Mouse (Mus musculus) frontal cortex, postnatal 25 days (tissue): ENCODE results near the gene Rpp14.

Experiments
- DNase-seq, 2 experiments: peaks; one replicate each; pipeline ENCODE4 v3.0.0; 2022; ENCODE audit warnings: low spot score in 2 of 2

Rpp14 gene

GRCm38 (mm10) chr14:8080165-8080679 lies at the start of gene Rpp14:
Gene Rpp14, plus strand, starts transcription at chr14:8080367.
- peak; percentile 96 to 98 for DNase-seq

GRCm38 (mm10) chr14:8030535-8030934 lies 49.6 kb upstream of the Rpp14 start:
- DNase-seq: no peak

DNA sequence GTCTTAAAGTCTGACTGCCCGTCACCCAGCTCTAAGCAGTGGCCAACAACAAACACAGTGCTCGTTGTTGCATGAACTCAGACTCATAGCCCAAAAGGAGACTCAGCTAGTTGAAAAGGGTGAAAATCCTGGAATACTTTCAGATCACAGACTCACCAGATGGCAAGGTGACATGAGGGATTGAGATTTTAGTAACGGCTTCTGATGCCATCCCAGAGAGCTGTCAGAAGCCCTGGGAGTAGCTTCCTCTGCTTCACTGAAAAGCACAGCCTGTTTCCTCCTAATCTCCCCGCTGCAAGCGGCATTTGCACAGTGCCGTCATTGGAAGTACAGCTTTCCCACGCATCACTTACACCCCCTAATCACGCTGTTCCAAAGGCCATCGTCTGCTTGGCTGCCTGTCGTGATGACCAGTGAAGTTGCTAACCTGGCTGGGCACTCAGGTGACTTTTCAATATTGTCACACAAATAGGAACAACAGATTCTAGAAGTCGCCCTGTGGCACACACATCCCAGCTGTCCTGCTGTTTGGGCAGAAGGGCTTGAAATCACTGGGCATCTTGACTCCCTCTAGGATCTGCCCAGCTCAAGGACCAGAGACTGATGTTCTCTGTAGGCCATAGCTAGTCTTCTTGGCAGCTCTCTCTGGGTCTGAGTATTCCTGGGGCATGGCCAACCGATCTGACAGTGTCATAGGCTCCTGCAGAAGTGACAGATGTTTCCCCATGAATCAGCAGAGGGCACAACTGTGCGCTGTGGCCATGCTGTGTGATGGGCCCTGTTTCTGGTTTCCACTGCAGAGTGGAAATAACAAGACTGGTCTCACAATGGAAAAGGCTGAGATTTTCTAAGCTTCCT lies 47.9 kb upstream of the Rpp14 start:
- no peak for DNase-seq

DNA sequence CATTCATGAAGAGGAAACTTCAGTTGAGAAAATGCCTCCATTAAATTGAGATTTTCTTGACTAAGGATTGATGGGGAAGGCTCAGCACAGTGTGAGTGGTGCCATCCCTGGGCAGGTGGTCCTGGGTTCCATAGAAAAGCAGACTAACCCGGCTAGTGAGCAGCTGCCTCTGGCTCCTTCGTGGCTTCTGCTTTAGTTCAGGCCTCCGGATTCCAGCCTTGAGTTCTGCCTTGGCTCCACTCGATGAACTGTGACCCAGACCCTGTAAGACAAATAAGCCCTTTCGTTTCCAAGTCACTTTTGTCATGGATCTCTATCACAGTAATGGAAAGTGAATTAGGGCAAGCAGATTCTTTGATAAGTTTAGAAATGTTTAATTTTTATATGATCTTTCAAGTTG lies 45.6 kb upstream of the Rpp14 start:
- DNase-seq: no peak

DNA sequence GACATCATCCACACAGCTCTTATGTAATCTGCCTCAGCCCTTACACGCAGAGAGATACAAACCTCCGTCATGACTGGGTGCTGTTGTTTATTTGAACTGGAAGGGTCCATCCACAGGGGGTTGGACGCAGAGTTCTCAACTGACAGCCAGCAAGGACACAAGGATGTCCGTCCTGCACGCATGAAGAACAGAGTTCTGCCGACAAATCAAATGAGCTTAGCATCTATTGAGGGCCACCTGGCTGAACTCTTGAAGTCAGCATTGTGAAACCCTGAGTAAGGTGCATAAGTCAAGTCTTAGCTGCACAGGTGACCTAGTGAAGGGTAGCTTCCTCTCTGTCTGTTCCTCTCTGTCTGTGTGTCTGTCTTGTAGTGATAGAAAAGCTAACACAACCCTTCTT lies 44.2 kb upstream of the Rpp14 start:
- no peak for DNase-seq

DNA sequence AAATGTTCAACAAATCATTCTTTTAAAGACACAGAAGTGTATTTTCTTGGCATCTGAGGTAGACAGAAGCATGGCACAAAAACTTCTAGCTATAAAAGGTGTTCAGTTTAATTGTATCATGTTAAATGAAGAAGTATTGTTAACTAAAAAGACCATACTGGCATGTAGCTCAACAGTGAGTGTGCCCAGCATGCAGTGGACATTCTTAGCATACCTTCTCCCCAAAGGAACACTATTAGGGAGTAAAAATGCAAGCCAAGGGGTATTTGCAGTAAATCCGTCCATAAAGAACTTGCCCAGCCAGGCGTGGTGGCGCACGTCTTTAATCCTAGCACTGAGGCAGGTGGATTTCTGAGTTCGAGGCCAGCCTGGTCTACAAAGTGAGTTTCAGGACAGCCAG lies 43.8 kb upstream of the Rpp14 start:
- no peak for DNase-seq

- DNase-seq: no peak
Measured at GRCm38 (mm10) chr14:8038150-8038549, 42.0 kb upstream of the Rpp14 start.

DNA sequence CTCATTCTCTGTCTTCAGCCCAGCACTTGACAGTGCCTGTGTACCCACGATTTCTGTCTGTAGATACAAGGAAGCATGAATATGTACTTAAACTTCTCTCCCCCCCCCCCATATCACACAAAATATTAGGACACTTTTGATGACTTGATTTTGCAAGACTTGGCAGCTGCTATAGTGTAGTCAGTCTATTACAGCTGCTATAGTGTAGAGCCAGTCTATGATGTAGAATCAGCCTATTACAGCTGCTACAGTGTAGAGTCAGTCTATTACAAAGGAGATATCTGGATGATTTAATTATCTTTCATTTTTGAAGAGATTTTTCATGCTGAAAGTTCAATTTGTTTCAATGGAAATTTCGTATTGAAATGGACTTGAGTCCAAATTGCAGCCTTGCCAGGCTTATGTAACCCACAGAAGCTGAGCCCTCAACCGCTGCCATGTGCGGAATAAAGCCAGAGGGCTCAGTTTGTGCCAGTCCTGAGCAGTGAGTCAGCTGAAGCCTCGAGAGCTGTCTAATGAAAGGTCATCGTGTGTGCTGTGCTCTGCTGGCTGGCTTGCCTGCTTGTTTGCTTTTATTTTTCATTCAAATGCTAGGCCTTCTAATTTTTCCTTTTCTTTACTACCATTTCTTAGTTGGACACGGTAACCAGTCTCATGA lies 41.2 kb upstream of the Rpp14 start:
- DNase-seq: no peak

DNA sequence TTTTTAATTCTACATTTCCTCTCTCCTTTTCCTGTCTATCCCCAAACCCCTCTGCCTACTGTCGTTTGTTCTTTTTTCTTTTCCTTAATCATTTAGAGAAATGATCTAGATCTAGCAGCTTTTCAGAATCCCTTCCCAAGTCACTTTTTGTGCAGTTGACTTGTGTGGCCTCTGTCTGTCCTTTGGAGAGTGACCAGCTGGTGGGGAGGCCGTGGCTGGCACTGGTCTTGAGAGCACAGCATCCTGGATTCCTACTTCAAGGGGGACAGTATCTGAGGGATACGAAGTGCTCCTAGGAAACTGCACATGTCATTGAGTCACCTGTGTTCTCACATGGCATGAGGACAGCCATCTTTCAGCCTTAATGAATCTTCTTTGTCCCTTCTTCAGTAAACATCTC lies 40.0 kb upstream of the Rpp14 start:
- no peak for DNase-seq

DNA sequence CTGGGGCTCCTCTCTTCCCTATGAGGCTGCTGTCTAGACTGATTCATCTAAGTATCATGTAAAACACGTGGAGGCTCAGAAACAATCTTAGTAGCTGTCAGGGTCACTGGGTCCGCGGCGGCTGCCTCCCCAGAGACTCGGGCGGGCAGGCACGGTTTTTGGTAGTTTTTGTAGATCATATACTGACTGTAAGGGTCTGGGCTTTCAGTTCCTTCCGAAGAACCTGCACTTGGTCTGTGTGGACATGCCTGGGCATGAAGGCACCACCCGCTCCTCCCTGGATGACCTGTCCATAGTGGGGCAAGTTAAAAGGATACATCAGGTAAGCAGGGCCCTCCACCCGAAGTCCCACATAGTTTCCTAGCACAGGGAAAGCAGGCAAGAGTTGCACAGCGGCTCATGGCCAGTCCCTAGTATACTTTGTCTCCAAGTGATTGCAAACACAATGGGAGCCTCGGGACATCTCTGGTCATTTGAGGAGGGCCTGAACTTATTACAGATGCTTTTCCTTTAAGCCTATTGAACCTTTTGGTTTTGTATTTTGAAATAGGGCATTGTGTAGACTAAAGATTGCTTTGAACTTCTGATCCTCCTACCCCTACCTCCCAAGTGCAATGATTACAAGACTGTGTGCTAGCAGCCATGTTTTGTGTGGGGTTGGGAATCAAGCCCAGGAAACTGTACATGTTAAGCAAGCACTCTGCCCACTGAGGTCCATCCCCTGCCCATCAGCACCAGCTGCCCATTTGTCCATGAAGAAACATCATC lies 39.1 kb upstream of the Rpp14 start:
- no peak for DNase-seq

- no peak for DNase-seq
Measured at GRCm38 (mm10) chr14:8042120-8042519, 38.0 kb upstream of the Rpp14 start.

GRCm38 (mm10) chr14:8042577-8042976 lies 37.6 kb upstream of the Rpp14 start:
- DNase-seq: no peak

- DNase-seq: no peak
Measured at GRCm38 (mm10) chr14:8044330-8044729, 35.8 kb upstream of the Rpp14 start.

- no peak for DNase-seq
Measured at GRCm38 (mm10) chr14:8044786-8045185, 35.4 kb upstream of the Rpp14 start.

GRCm38 (mm10) chr14:8045187-8045846 lies 34.9 kb upstream of the Rpp14 start:
- DNase-seq: no peak

GRCm38 (mm10) chr14:8046839-8047238 lies 33.3 kb upstream of the Rpp14 start:
- DNase-seq: no peak

DNA sequence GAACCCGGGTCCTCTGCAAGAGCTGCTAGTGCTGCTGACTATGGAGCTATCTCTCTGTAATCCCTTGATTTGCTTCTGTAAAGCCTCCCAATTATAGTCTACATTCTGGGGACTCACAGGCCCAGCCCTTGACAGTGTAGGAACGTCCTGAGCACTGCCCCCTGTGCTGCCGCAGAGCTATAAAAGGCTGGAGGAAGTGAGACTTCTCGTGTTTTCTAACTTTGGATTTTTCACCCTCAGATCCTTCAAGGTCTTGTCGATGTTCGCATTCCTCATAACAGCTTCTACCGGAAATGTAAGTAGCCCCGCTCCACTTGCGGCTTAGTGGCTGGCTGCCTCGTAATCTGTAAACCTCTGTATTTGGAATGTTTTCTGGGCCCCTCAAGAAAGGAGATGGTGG lies 30.8 kb upstream of the Rpp14 start:
- no peak for DNase-seq

DNA sequence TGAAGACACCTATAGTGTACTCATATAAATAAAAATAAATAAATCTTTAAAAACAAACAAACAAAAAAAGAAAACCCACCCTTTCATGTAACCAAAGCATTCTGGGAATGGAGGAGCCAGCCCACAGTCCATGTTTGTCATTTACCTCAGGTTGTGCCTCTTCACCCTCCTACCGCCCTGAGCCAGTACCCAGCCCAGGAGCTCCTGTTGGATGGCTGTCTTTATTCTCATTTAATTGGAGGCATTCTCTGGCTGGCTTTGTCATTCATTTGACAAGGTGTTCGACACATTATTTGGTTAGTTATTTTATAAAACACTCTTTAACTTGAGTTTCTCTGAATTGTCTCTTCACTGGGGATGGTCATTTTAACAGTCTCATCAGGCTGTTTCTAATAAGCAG lies 28.3 kb upstream of the Rpp14 start:
- DNase-seq: no peak

DNA sequence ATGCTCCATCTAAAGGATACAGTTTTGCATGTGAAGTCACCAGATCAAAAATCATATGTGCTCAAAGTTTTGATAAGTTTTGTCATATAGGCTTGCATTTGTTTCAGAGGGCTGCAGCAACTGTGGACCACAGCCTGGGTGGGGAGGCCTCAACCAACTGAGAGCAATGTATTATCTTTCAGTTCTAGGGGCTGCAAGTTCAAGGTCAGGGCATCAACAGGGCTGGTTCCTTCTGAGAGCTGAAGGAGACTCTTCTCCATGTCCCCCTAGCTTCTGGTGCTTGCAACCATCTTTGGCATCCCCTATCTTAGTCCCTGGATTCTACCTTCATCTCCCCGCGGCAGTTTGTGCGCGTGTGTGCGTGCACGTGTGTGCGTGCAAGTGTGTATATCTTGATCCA lies 27.5 kb upstream of the Rpp14 start:
- no peak for DNase-seq

DNA sequence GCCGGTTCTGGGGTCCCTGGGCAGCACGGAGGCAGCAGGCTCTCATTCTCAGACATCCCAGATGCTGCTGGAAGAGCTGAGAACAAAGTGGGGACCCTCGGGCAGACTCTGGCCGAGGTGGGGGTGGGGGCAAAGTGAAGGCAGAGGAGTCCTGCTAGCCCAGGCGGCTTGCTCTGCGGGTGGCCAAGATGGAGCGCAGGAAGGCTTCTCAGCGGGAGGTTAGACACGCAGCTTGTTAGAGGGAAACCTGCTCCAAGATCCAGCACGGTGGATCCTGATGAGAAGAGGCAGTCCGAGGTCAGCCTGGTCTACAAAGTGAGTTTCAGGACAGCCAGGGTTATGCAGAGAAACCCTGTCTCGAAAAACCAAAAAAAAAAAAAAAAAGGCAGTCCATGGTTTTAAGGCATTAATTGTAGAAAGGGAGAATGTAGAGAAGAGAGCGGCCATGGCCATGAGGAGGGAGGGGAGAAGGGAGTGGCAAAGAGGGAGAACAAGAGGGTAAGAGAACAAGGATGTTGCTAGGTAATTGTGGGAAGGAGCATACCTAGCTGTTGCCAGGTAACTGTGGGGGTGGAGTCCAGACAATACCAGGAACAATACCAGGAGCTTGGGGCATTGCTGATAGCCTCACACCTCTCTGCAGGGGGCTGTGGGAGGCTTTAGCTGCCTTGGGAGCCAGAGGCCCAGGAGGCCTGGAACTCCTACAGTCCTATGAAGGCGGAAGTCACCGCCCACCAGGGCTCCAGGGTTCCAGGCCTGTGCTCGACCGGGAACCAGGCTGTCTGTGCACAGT lies 25.7 kb upstream of the Rpp14 start:
- no peak for DNase-seq

DNA sequence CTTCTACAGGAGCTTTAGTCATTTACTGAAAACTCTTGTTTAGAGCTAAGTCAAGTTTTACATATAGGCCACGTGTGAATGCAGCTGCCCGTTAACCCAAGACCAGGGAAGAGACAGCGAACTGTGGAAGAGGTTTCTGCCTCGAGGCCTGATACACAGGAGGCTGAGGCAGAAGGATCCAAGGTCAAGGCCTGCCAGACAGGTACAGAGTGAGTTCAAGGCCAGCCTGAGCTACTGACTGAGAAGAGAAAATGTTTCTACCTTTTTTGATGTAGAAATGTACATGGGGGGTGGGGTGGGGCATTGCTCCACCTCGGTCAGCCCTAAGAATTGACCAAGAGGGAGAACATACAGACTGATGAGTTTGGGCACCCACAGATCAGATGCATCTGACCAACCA lies 24.1 kb upstream of the Rpp14 start:
- no peak for DNase-seq
